Mouse (Mus musculus) neural tube, embryonic 13.5 days (tissue): Measurements from ENCODE around the gene Ugt1a9. TPM values are rescaled to one million over a fixed set of nuclear protein-coding genes. Genes with fewer than 3 reads are reported as not detected.
"Not testable (repeated sequence)": the region's sequence is repeated elsewhere in the genome, so short reads cannot be mapped to it uniquely, and the experiment has no call there.

Source experiments
- ATAC-seq: fragments of 200-750 bp; cut with Nextera tagmentation; 2 replicates; pipeline ENCODE4 v1.8.0; 2017; ENCODE audit warnings: low read depth, mild to moderate bottlenecking, moderate TSS enrichment, moderate library complexity
- H3K27ac ChIP-seq: fragments of 300-500 bp; sonication (generic); replicated peaks from 2 replicates; pipeline ENCODE4 v1.5.1; 2015; ENCODE audit warnings: moderate library complexity, mild to moderate bottlenecking, inconsistent platforms
- H3K27me3 ChIP-seq: fragments of 300-500 bp; sonication (generic); 2 replicates; pipeline ENCODE4 v1.6.1; 2015; ENCODE audit warnings: mild to moderate bottlenecking, inconsistent platforms
- H3K36me3 ChIP-seq: fragments of 300-500 bp; sonication (generic); 2 replicates; pipeline ENCODE4 v1.6.1; 2015; ENCODE audit warnings: mild to moderate bottlenecking, inconsistent platforms
- H3K4me1 ChIP-seq: fragments of 300-500 bp; sonication (generic); replicated peaks from 2 replicates; pipeline ENCODE4 v1.6.1; 2015; ENCODE audit warnings: inconsistent platforms
- H3K4me2 ChIP-seq: fragments of 300-500 bp; sonication (generic); 2 replicates; pipeline ENCODE4 v1.6.1; 2015; ENCODE audit warnings: inconsistent platforms, mild to moderate bottlenecking, moderate library complexity
- H3K4me3 ChIP-seq: fragments of 300-500 bp; sonication (generic); 2 replicates; pipeline ENCODE4 v1.5.1; 2015; ENCODE audit warnings: mild to moderate bottlenecking, inconsistent platforms
- H3K9ac ChIP-seq: fragments of 300-500 bp; sonication (generic); 2 replicates; pipeline ENCODE4 v1.6.1; 2015; ENCODE audit warnings: moderate library complexity, mild to moderate bottlenecking, inconsistent platforms
- H3K9me3 ChIP-seq: fragments of 300-500 bp; sonication (generic); 2 replicates; pipeline ENCODE4 v1.6.1; 2016; ENCODE audit warnings: inconsistent platforms
- WGBS: fragments of 180-500 bp; shearing (Covaris S2); methylation state at CpG from one replicate; pipeline ENCODE4 v1.1.7; 2015; 5-methylcytosine and 5-hydroxymethylcytosine counted together
- polyA plus RNA-seq: library from polyadenylated mRNA; unstranded; fragments of >200 nt; fragmentation: Nextera tagmentation; extraction: Ambion mirVana; gene quantifications from 2 replicates; pipeline ENCODE4 v1.2.1, GENCODE M21; 2015

Ugt1a9 gene
- polyA plus RNA-seq, 1 experiment from 2014 or later, result not detected

- WGBS, result 14% methylated on average over 4 of the region's 4 CpGs
- not testable (repeated sequence) for H3K4me1 ChIP-seq, H3K4me2 ChIP-seq, H3K9ac ChIP-seq, ATAC-seq, H3K9me3 ChIP-seq, H3K36me3 ChIP-seq, H3K27me3 ChIP-seq, H3K27ac ChIP-seq, H3K4me3 ChIP-seq
These were observed 50.0 kb downstream of the Ugt1a9 start for GRCm38 (mm10) chr1:88120550-88120949.

- not testable (repeated sequence) for H3K4me2 ChIP-seq, H3K36me3 ChIP-seq, H3K27me3 ChIP-seq, H3K4me1 ChIP-seq, H3K4me3 ChIP-seq, H3K9ac ChIP-seq, ATAC-seq, H3K27ac ChIP-seq, H3K9me3 ChIP-seq
- no CpG with 5 or more reads among the region's 1 CpGs for WGBS
These were observed 50.9 kb downstream of the Ugt1a9 start for GRCm38 (mm10) chr1:88121521-88121920.

GRCm38 (mm10) chr1:88125827-88126360, 55.3 kb downstream of the Ugt1a9 start:
- not testable (repeated sequence) for H3K9ac ChIP-seq, H3K4me3 ChIP-seq, H3K27ac ChIP-seq, H3K36me3 ChIP-seq, H3K27me3 ChIP-seq, ATAC-seq, H3K4me2 ChIP-seq, H3K9me3 ChIP-seq, H3K4me1 ChIP-seq
- 85% methylated on average over 4 of the region's 4 CpGs for WGBS

GRCm38 (mm10) chr1:88129091-88129490, 58.5 kb downstream of the Ugt1a9 start:
- H3K9me3 ChIP-seq, ATAC-seq, H3K4me1 ChIP-seq, H3K27me3 ChIP-seq, H3K4me3 ChIP-seq, H3K9ac ChIP-seq, H3K36me3 ChIP-seq, H3K4me2 ChIP-seq, H3K27ac ChIP-seq: not testable (repeated sequence)
- 95% methylated on average over 2 of the region's 2 CpGs for WGBS

GRCm38 (mm10) chr1:88130223-88130622, 59.6 kb downstream of the Ugt1a9 start:
- ATAC-seq, H3K27ac ChIP-seq, H3K4me3 ChIP-seq, H3K9ac ChIP-seq, H3K4me2 ChIP-seq, H3K36me3 ChIP-seq, H3K9me3 ChIP-seq, H3K27me3 ChIP-seq: not testable (repeated sequence)
- 87% methylated on average over 1 of the region's 1 CpGs for WGBS
- H3K4me1 ChIP-seq, result peaks cover 11% of the 10 kb centered on the region

- Histone ChIP-seq H3K9me3 (no peaks in the 10 kb centered on the region), H3K4me1 (peaks cover 11% of the 10 kb centered on the region), H3K4me3 (no peak overlapping the region), H3K4me2 (no peak overlapping the region), H3K36me3 (no peaks in the 10 kb centered on the region), H3K27ac (peak overlapping the region; percentile 53), H3K27me3 (no peaks in the 10 kb centered on the region), H3K9ac (no peak overlapping the region; the same call in 1 of the 2 replicates)
- WGBS, result 52% methylated on average over 3 of the region's 3 CpGs
- peak; percentile 43; the same call in 1 of the 2 replicates for ATAC-seq
These were observed 63.4 kb downstream of the Ugt1a9 start for GRCm38 (mm10) chr1:88133908-88134456.

GRCm38 (mm10) chr1:88134457-88135011, 63.9 kb downstream of the Ugt1a9 start, which contains the start of gene Ugt1a6a:
TSS of gene Ugt1a6a (plus strand) at chr1:88134809.
- H3K4me2 ChIP-seq, H3K9ac ChIP-seq, H3K27me3 ChIP-seq, H3K36me3 ChIP-seq, H3K9me3 ChIP-seq, H3K4me3 ChIP-seq: not testable (repeated sequence)
- Histone ChIP-seq H3K4me1 (peaks cover 11% of the 10 kb centered on the region), H3K27ac (peak within 1 kb of the TSS; percentile 53)
- 53% methylated on average over 5 of the region's 5 CpGs for WGBS
- peak; percentile 69 for ATAC-seq

- 88% methylated on average over 6 of the region's 6 CpGs for WGBS
- H3K4me3 ChIP-seq, H3K9ac ChIP-seq, H3K27ac ChIP-seq, H3K9me3 ChIP-seq, ATAC-seq, H3K4me2 ChIP-seq, H3K27me3 ChIP-seq, H3K36me3 ChIP-seq: not testable (repeated sequence)
- peaks cover 11% of the 10 kb centered on the region for H3K4me1 ChIP-seq
These were observed 64.8 kb downstream of the Ugt1a9 start for GRCm38 (mm10) chr1:88135229-88135904.

GRCm38 (mm10) chr1:88136646-88137045, 66.0 kb downstream of the Ugt1a9 start:
- Histone ChIP-seq H3K27ac (no peak overlapping the region), H3K36me3 (no peaks in the 10 kb centered on the region), H3K4me1 (peaks cover 11% of the 10 kb centered on the region), H3K27me3 (no peaks in the 10 kb centered on the region), H3K9ac (no peak overlapping the region), H3K4me3 (no peak overlapping the region), H3K4me2 (no peak overlapping the region), H3K9me3 (no peaks in the 10 kb centered on the region)
- no peak for ATAC-seq
- WGBS, result 53% methylated on average over 2 of the region's 2 CpGs

- WGBS, result 91% methylated on average over 3 of the region's 3 CpGs
- Histone ChIP-seq H3K4me3 (no peak overlapping the region), H3K9me3 (no peaks in the 10 kb centered on the region), H3K36me3 (no peaks in the 10 kb centered on the region), H3K4me2 (no peak overlapping the region), H3K27me3 (no peaks in the 10 kb centered on the region), H3K4me1 (peaks cover 11% of the 10 kb centered on the region), H3K27ac (no peak overlapping the region), H3K9ac (no peak overlapping the region)
- no peak for ATAC-seq
These were observed 66.7 kb downstream of the Ugt1a9 start for GRCm38 (mm10) chr1:88137264-88137663.

- H3K4me2 ChIP-seq, result no peak overlapping the region
- no peak overlapping the region for H3K4me3 ChIP-seq
- no peak for ATAC-seq
- 97% methylated on average over 1 of the region's 1 CpGs for WGBS
- H3K27ac ChIP-seq, result no peak overlapping the region
- H3K27me3 ChIP-seq, result no peaks in the 10 kb centered on the region
- H3K36me3 ChIP-seq, result no peaks in the 10 kb centered on the region
- H3K9me3 ChIP-seq, result no peaks in the 10 kb centered on the region
- peaks cover 11% of the 10 kb centered on the region for H3K4me1 ChIP-seq
- no peak overlapping the region for H3K9ac ChIP-seq
These were observed 67.5 kb downstream of the Ugt1a9 start for GRCm38 (mm10) chr1:88138145-88138544.

- not testable (repeated sequence) for H3K4me1 ChIP-seq, H3K36me3 ChIP-seq, H3K27me3 ChIP-seq, H3K9me3 ChIP-seq, ATAC-seq, H3K4me2 ChIP-seq, H3K9ac ChIP-seq, H3K27ac ChIP-seq, H3K4me3 ChIP-seq
- 40% methylated on average over 1 of the region's 1 CpGs for WGBS
These were observed 69.9 kb downstream of the Ugt1a9 start for GRCm38 (mm10) chr1:88140492-88140891.
